Mouse (Mus musculus): ENCODE results near the gene Dhdh. TPM values are rescaled to one million over a fixed set of nuclear protein-coding genes. Genes with fewer than 3 reads are reported as not detected.

The Dhdh gene
- polyA plus RNA-seq, 1 experiment: 0.45 TPM

Other genes starting within 250 kb of the Dhdh start
- 57.3 and 66.8 TPM in 2 replicates for gene Cd37, start 249.7 kb downstream of the Dhdh start, polyA plus RNA-seq (2012; rRNA removed)
- gene Slc6a16, start 247.7 kb downstream of the Dhdh start, polyA plus RNA-seq (2012; rRNA removed): not detected in 2 replicates
- not detected in 2 replicates for gene Slc6a21, start 211.3 kb downstream of the Dhdh start, polyA plus RNA-seq (2012; rRNA removed)
- gene Trpm4, start 155.0 kb downstream of the Dhdh start, polyA plus RNA-seq (2012; rRNA removed): 182 and 185 TPM in 2 replicates
- 0.40 and 0.67 TPM in 2 replicates for gene Hrc, start 153.5 kb downstream of the Dhdh start, polyA plus RNA-seq (2012; rRNA removed)
- 47.1 and 70.3 TPM in 2 replicates for gene Ppfia3, start 121.8 kb downstream of the Dhdh start, polyA plus RNA-seq (2012; rRNA removed)
- gene Lin7b, start 118.2 kb downstream of the Dhdh start, polyA plus RNA-seq (2012; rRNA removed): 4.5 and 7.9 TPM in 2 replicates
- gene Snrnp70, start 93.1 kb downstream of the Dhdh start, polyA plus RNA-seq (2012; rRNA removed): 102 and 165 TPM in 2 replicates
- gene Kcna7, start 83.2 kb downstream of the Dhdh start, polyA plus RNA-seq (2012; rRNA removed): 0.06 TPM in 1 of 2 replicates, not detected in the other
- gene Ntf5, start 75.1 kb downstream of the Dhdh start, polyA plus RNA-seq (2012; rRNA removed): 0.10 and 0.16 TPM in 2 replicates
- gene Lhb, start 68.0 kb downstream of the Dhdh start, polyA plus RNA-seq (2012; rRNA removed): not detected in 2 replicates
- 11.2 and 14.7 TPM in 2 replicates for gene Gys1, start 54.0 kb downstream of the Dhdh start, polyA plus RNA-seq (2012; rRNA removed)
- gene Ruvbl2, start 50.7 kb downstream of the Dhdh start, polyA plus RNA-seq (2012; rRNA removed): 70.5 and 70.6 TPM in 2 replicates
- 1,842 and 2,045 TPM in 2 replicates for gene Ftl1, start 28.9 kb downstream of the Dhdh start, polyA plus RNA-seq (2012; rRNA removed)
- gene Bax, start 21.9 kb downstream of the Dhdh start, polyA plus RNA-seq (2012; rRNA removed): 105 and 106 TPM in 2 replicates
- 0.30 TPM in 1 of 2 replicates, not detected in the other for gene Tulp2, start 6.9 kb downstream of the Dhdh start, polyA plus RNA-seq (2012; rRNA removed)
- gene Gm45808, start 2.0 kb downstream of the Dhdh start, polyA plus RNA-seq (2012; rRNA removed): not detected in 2 replicates
- 384 and 422 TPM in 2 replicates for gene Nucb1, start 21.6 kb upstream of the Dhdh start, polyA plus RNA-seq (2012; rRNA removed)
- gene Ppp1r15a, start 37.5 kb upstream of the Dhdh start, polyA plus RNA-seq (2012; rRNA removed): 14.8 and 18.4 TPM in 2 replicates
- gene Plekha4, start 37.5 kb upstream of the Dhdh start, polyA plus RNA-seq (2012; rRNA removed): 4.0 and 4.6 TPM in 2 replicates
- gene Hsd17b14, start 66.1 kb upstream of the Dhdh start, polyA plus RNA-seq (2012; rRNA removed): 0.30 and 0.50 TPM in 2 replicates
- gene Bcat2, start 81.3 kb upstream of the Dhdh start, polyA plus RNA-seq (2012; rRNA removed): 33.8 and 40.9 TPM in 2 replicates
- 0.25 and 0.29 TPM in 2 replicates for gene Fgf21, start 126.7 kb upstream of the Dhdh start, polyA plus RNA-seq (2012; rRNA removed)
- 2.5 and 2.7 TPM in 2 replicates for gene Fut1, start 128.5 kb upstream of the Dhdh start, polyA plus RNA-seq (2012; rRNA removed)
- gene Izumo1, start 133.0 kb upstream of the Dhdh start, polyA plus RNA-seq (2012; rRNA removed): 0.07 and 0.25 TPM in 2 replicates
- 5.0 and 5.3 TPM in 2 replicates for gene Rasip1, start 138.7 kb upstream of the Dhdh start, polyA plus RNA-seq (2012; rRNA removed)
- 0.77 and 1.3 TPM in 2 replicates for gene Mamstr, start 151.2 kb upstream of the Dhdh start, polyA plus RNA-seq (2012; rRNA removed)
- 11.6 and 64.5 TPM in 2 replicates for gene Fut2, start 177.6 kb upstream of the Dhdh start, polyA plus RNA-seq (2012; rRNA removed)
- gene Ntn5, start 195.2 kb upstream of the Dhdh start, polyA plus RNA-seq (2012; rRNA removed): 0.92 and 4.4 TPM in 2 replicates
- gene Sec1, start 205.6 kb upstream of the Dhdh start, polyA plus RNA-seq (2012; rRNA removed): 0.10 and 0.63 TPM in 2 replicates
- 2.7 and 3.6 TPM in 2 replicates for gene Car11, start 211.0 kb upstream of the Dhdh start, polyA plus RNA-seq (2012; rRNA removed)
- 6.4 and 7.9 TPM in 2 replicates for gene Dbp, start 216.3 kb upstream of the Dhdh start, polyA plus RNA-seq (2012; rRNA removed)
- 1,707 and 1,915 TPM in 2 replicates for gene Rpl18, start 226.7 kb upstream of the Dhdh start, polyA plus RNA-seq (2012; rRNA removed)
- 51.9 and 70.7 TPM in 2 replicates for gene Sphk2, start 229.2 kb upstream of the Dhdh start, polyA plus RNA-seq (2012; rRNA removed)
- gene Fam83e, start 232.4 kb upstream of the Dhdh start, polyA plus RNA-seq (2012; rRNA removed): 106 and 117 TPM in 2 replicates
- not detected in 2 replicates for gene Spaca4, start 237.0 kb upstream of the Dhdh start, polyA plus RNA-seq (2012; rRNA removed)